8 mouse cellular contexts compared by ENCODE assay signal in genomic region chr10:127267318-127267717, GRCm38 (mm10). TPM values are rescaled to one million over a fixed set of nuclear protein-coding genes. Genes with fewer than 3 reads are reported as not detected.
DNase-seq lines count a peak whose midpoint lies in the region; ATAC-seq and TF ChIP-seq lines count a peak whose summit lies in the region.

No protein-coding gene starts in this region.

- in situ Hi-C loops in ES-E14 (cut with MboI; ENCODE audit: low sequenced_read_pairs in 2 of 2, unreplicated experiment in 2 of 2): no loop called here

- peak overlapping the region; percentile 90; the same call in 1 of the 2 replicates for H3K9ac ChIP-seq in ES-E14 (ENCODE audit: insufficient read depth, low read depth, low read length, poor library complexity, severe bottlenecking)
- peak overlapping the region; percentile 100 for H3K9ac ChIP-seq in hindbrain, embryonic 14.5 days
- H3K9ac ChIP-seq in liver, embryonic 16.5 days (ENCODE audit: low read depth, low read length): peak overlapping the region; percentile 100; the same call in 1 of the 2 replicates

- TF ChIP-seq CTCF in gastrocnemius, adult 2 months (IDR thresholded peaks at IDR 0.05): no peak

- H3K4me1 ChIP-seq in ES-E14 (ENCODE audit: control insufficient read depth in 2 of 2, insufficient read depth in 2 of 2, low read length in 2 of 2, poor library complexity in 1 of 2): peaks cover 13 to 29% of the 10 kb centered on the region in 2 experiments
- peaks cover 28% of the 10 kb centered on the region for H3K4me1 ChIP-seq in hindbrain, embryonic 14.5 days (replicated peaks; ENCODE audit: control insufficient read depth, insufficient read depth, low read length)
- peaks cover 24% of the 10 kb centered on the region for H3K4me1 ChIP-seq in liver, embryonic 16.5 days (ENCODE audit: control insufficient read depth, low read depth, low read length)

- H3K27ac ChIP-seq in gastrocnemius, adult 2 months: peak overlapping the region; percentile 99
- no peak overlapping the region for H3K27ac ChIP-seq in ES-E14 (ENCODE audit: insufficient read depth, low read depth, low read length, poor library complexity, severe bottlenecking)
- H3K27ac ChIP-seq in hindbrain, embryonic 14.5 days: 0 out of 2 replicates have a peak overlapping the region, but pooled peaks have one; percentile 94
- H3K27ac ChIP-seq in liver, embryonic 16.5 days (ENCODE audit: low read length): no peak overlapping the region

- H3K9me3 ChIP-seq in ES-E14 (ENCODE audit: control insufficient read depth, insufficient read depth, low read depth, low read length): no peaks in the 10 kb centered on the region
- no peaks in the 10 kb centered on the region for H3K9me3 ChIP-seq in hindbrain, embryonic 14.5 days (ENCODE audit: control insufficient read depth, low read length)
- H3K9me3 ChIP-seq in liver, embryonic 16.5 days (replicated peaks; ENCODE audit: control insufficient read depth, low read length): no peaks in the 10 kb centered on the region

- 75% methylated on average over 5 of the region's 5 CpGs for WGBS in hindbrain, embryonic 14.5 days
- 62% methylated on average over 5 of the region's 5 CpGs for WGBS in liver, embryonic 16.5 days (ENCODE audit: insufficient replicate concordance)

- H3K4me2 ChIP-seq in hindbrain, embryonic 14.5 days (replicated peaks): peak overlapping the region; percentile 94
- H3K4me2 ChIP-seq in liver, embryonic 16.5 days (ENCODE audit: low read depth, low read length): peak overlapping the region; percentile 85

- no peak for ATAC-seq in hindbrain, embryonic 14.5 days (ENCODE audit: low FRiP score)
- no peak for ATAC-seq in liver, embryonic 16.5 days (ENCODE audit: low read depth)

- no peak for DNase-seq in gastrocnemius, adult 2 months
- no peak for DNase-seq in gastrocnemius, adult 8-10 months (ENCODE audit: low spot score in 2 of 2)
- no peak for DNase-seq in ES-E14 (ENCODE audit: low read depth, low spot score)
- no peak for DNase-seq in hindbrain, embryonic 14.5 days (ENCODE audit: low spot score)
- no peak for DNase-seq in left cerebral cortex, adult 8-10 months (ENCODE audit: low spot score in 2 of 2)
- DNase-seq in thymus, postnatal 10 days (ENCODE audit: low spot score in 2 of 2): no peak
- DNase-seq in thymus, postnatal 25 days: no peak

- H3K27me3 ChIP-seq in hindbrain, embryonic 14.5 days (ENCODE audit: control insufficient read depth, insufficient read depth, low read length): no peaks in the 10 kb centered on the region
- peaks cover 14% of the 10 kb centered on the region for H3K27me3 ChIP-seq in liver, embryonic 16.5 days (ENCODE audit: control insufficient read depth, insufficient read depth, low read depth, low read length)

- H3K36me3 ChIP-seq in ES-E14 (ENCODE audit: control insufficient read depth, insufficient read depth, low read length, poor library complexity, severe bottlenecking): peaks cover 18% of the 10 kb centered on the region; the same call in 1 of the 2 replicates
- peaks cover 36% of the 10 kb centered on the region for H3K36me3 ChIP-seq in hindbrain, embryonic 14.5 days (replicated peaks; ENCODE audit: control insufficient read depth, insufficient read depth)
- H3K36me3 ChIP-seq in liver, embryonic 16.5 days (ENCODE audit: control insufficient read depth, insufficient read depth): peaks cover 3% of the 10 kb centered on the region; the same call in 1 of the 2 replicates

- intact Hi-C loops in gastrocnemius, adult 2 months (cut with DNase I): loop anchor here (2.0 kb wide), 1 partner anchor 45 kb away; no protein-coding TSS in a partner anchor

- peak overlapping the region; percentile 99 for H3K4me3 ChIP-seq in gastrocnemius, adult 2 months
- H3K4me3 ChIP-seq in ES-E14 (ENCODE audit: insufficient read depth in 1 of 2, low read depth in 1 of 2, low read length in 2 of 2, poor library complexity in 1 of 2, severe bottlenecking in 1 of 2): peak overlapping the region; percentile 79 to 85
- H3K4me3 ChIP-seq in hindbrain, embryonic 14.5 days (replicated peaks; ENCODE audit: low read length): peak overlapping the region; percentile 98
- peak overlapping the region; percentile 88 for H3K4me3 ChIP-seq in liver, embryonic 16.5 days (ENCODE audit: low read depth, low read length)

TF ChIP-seq in ES-E14, 5 proteins besides CTCF, POLR2A, EP300 and RAD21:
- TF ChIP-seq CHD2 (IDR thresholded peaks at IDR 0.05; ENCODE audit: low read depth, low read length) (no peak), MAFK (IDR thresholded peaks at IDR 0.05; ENCODE audit: insufficient read depth, low read depth, low read length) (no peak), HCFC1 (IDR thresholded peaks at IDR 0.05; ENCODE audit: borderline replicate concordance, insufficient read depth, low read length) (no peak), ZC3H11A (IDR thresholded peaks at IDR 0.05; ENCODE audit: borderline replicate concordance, low read depth, low read length) (no peak), ZNF384 (IDR thresholded peaks at IDR 0.05; ENCODE audit: low read depth, low read length) (no peak)

RNA-seq across cellular contexts. Expression of gene Dctn2, which starts 1.1 kb away (rescaled TPM):
- 10 to 100 TPM; 91.3 to 98.3 TPM for total RNA-seq in gastrocnemius, adult 2 months (2021)
- total RNA-seq in gastrocnemius, adult 8-10 months (2022): 100 to 1,000 TPM in 2 of 4 experiments, 10 to 100 TPM in 2; 89.1 to 101 (median 99.3) TPM
- 139 and 157 TPM in 2 replicates for total RNA-seq in ES-E14 (2012; rRNA removed)
- polyA plus RNA-seq in hindbrain, embryonic 14.5 days (2014; fragmentation: Nextera tagmentation; extraction: Ambion mirVana): 281 and 296 TPM in 2 replicates
- 65.9 TPM in 2 replicates for polyA plus RNA-seq in liver, embryonic 16.5 days (2015; fragmentation: Nextera tagmentation; extraction: Ambion mirVana)
- 100 to 1,000 TPM; 254 to 263 (median 254) TPM for total RNA-seq in left cerebral cortex, adult 8-10 months (2022)

RNA-seq across cellular contexts. Expression of gene Kif5a, which starts 4.2 kb away (rescaled TPM):
- total RNA-seq in gastrocnemius, adult 2 months (2021): under 1 TPM; 0.10 to 0.20 TPM
- total RNA-seq in gastrocnemius, adult 8-10 months (2022): under 1 TPM; 0.22 to 0.36 (median 0.29) TPM
- 6.2 and 11.2 TPM in 2 replicates for total RNA-seq in ES-E14 (2012; rRNA removed)
- polyA plus RNA-seq in hindbrain, embryonic 14.5 days (2014; fragmentation: Nextera tagmentation; extraction: Ambion mirVana): 118 and 129 TPM in 2 replicates
- 0.09 and 0.11 TPM in 2 replicates for polyA plus RNA-seq in liver, embryonic 16.5 days (2015; fragmentation: Nextera tagmentation; extraction: Ambion mirVana)
- 1,000 to 10,000 TPM; 1,113 to 1,308 (median 1,238) TPM for total RNA-seq in left cerebral cortex, adult 8-10 months (2022)

RNA-seq across cellular contexts. Expression of gene Mbd6, which starts 21.5 kb away (rescaled TPM):
- 10 to 100 TPM; 16.2 to 18.7 TPM for total RNA-seq in gastrocnemius, adult 2 months (2021)
- 10 to 100 TPM; 16.0 to 20.8 (median 17.4) TPM for total RNA-seq in gastrocnemius, adult 8-10 months (2022)
- total RNA-seq in ES-E14 (2012; rRNA removed): 15.8 and 18.0 TPM in 2 replicates
- 16.2 and 20.0 TPM in 2 replicates for polyA plus RNA-seq in hindbrain, embryonic 14.5 days (2014; fragmentation: Nextera tagmentation; extraction: Ambion mirVana)
- 5.7 and 6.5 TPM in 2 replicates for polyA plus RNA-seq in liver, embryonic 16.5 days (2015; fragmentation: Nextera tagmentation; extraction: Ambion mirVana)
- 10 to 100 TPM; 32.5 to 53.7 (median 44.4) TPM for total RNA-seq in left cerebral cortex, adult 8-10 months (2022)

RNA-seq across cellular contexts. Expression of gene Mars, which starts 44.3 kb away (rescaled TPM):
- total RNA-seq in gastrocnemius, adult 2 months (2021): 10 to 100 TPM; 69.0 to 71.4 TPM
- 10 to 100 TPM; 59.2 to 76.6 (median 66.0) TPM for total RNA-seq in gastrocnemius, adult 8-10 months (2022)
- 206 and 377 TPM in 2 replicates for total RNA-seq in ES-E14 (2012; rRNA removed)
- 113 and 124 TPM in 2 replicates for polyA plus RNA-seq in hindbrain, embryonic 14.5 days (2014; fragmentation: Nextera tagmentation; extraction: Ambion mirVana)
- 100 and 109 TPM in 2 replicates for polyA plus RNA-seq in liver, embryonic 16.5 days (2015; fragmentation: Nextera tagmentation; extraction: Ambion mirVana)
- 10 to 100 TPM; 54.2 to 61.3 (median 56.8) TPM for total RNA-seq in left cerebral cortex, adult 8-10 months (2022)

RNA-seq across cellular contexts. Expression of gene Arhgap9, which starts 54.4 kb away (rescaled TPM):
- total RNA-seq in gastrocnemius, adult 2 months (2021): under 1 TPM; 0.89 to 0.99 TPM
- 1 to 10 TPM in 1 of 4 experiments, under 1 TPM in 3; 0.39 to 1.2 (median 0.57) TPM for total RNA-seq in gastrocnemius, adult 8-10 months (2022)
- 2.6 and 5.1 TPM in 2 replicates for total RNA-seq in ES-E14 (2012; rRNA removed)
- polyA plus RNA-seq in hindbrain, embryonic 14.5 days (2014; fragmentation: Nextera tagmentation; extraction: Ambion mirVana): 0.88 and 1.1 TPM in 2 replicates
- polyA plus RNA-seq in liver, embryonic 16.5 days (2015; fragmentation: Nextera tagmentation; extraction: Ambion mirVana): 12.2 and 13.2 TPM in 2 replicates
- total RNA-seq in left cerebral cortex, adult 8-10 months (2022): 1 to 10 TPM in 2 of 4 experiments, under 1 TPM in 2; 0.74 to 2.6 (median 1.6) TPM

Comparison
In these comparisons a context has a peak if more than half of its experiments do, and no peak if none do; other contexts are left out.
1. H3K27ac ChIP-seq: peak in gastrocnemius, adult 2 months (single experiment) and hindbrain, embryonic 14.5 days (single experiment); none in ES-E14 (single experiment) and liver, embryonic 16.5 days (single experiment).
2. RNA of gene Kif5a, which starts 4.2 kb away (total RNA-seq): 1,113 to 1,308 TPM in left cerebral cortex, adult 8-10 months; 6.2 to 11.2 TPM in ES-E14, 0.22 to 0.36 TPM in gastrocnemius, adult 8-10 months and 0.10 to 0.20 TPM in gastrocnemius, adult 2 months; every median in the first group is over 10 times any median in the second.
3. Peak in every context shown above with its lines, with median percentiles within 50 percentile points of each other: H3K4me3 ChIP-seq and H3K9ac ChIP-seq.